Mouse (Mus musculus): ENCODE data around the gene Fbxw17. TPM values are rescaled to one million over a fixed set of nuclear protein-coding genes. Genes with fewer than 3 reads are reported as not detected.
"Not testable (repeated sequence)": the region's sequence is repeated elsewhere in the genome, so short reads cannot be mapped to it uniquely, and the experiment has no call there.

Gene Fbxw17
- polyA plus RNA-seq, 1 experiment from 2014 or later: 33.5 TPM

DNA sequence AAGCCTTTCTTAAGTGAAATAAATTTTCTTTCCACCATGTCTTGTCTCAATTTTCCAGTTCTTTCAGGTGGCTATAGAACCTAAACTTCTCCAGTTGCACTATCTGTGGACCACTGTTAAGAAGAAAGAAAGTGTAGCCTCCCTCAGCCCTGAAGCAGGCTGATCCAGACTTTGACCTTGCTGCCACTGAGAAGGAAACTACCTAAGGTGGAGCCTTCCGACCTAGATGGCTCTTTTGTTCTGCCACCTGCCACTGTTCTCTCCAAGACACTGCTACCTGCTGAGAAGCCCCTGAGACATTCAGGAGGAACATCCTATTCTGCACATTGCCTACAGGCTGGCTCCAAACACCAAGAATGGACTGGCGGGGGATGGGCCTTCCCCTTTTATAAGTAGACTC lies 42.8 kb downstream of the Fbxw17 start:
- H3K27me3 ChIP-seq; H3K4me1 ChIP-seq; ATAC-seq (ENCODE audit: insufficient number of reproducible peaks, low FRiP score, low TSS enrichment, low read depth); H3K9me3 ChIP-seq (replicated peaks); H3K4me3 ChIP-seq (replicated peaks); H3K27ac ChIP-seq (replicated peaks); H3K36me3 ChIP-seq; H3K9ac ChIP-seq; H3K4me2 ChIP-seq (replicated peaks): not testable (repeated sequence)
- WGBS: 55% methylated on average over 2 of the region's 2 CpGs

DNA sequence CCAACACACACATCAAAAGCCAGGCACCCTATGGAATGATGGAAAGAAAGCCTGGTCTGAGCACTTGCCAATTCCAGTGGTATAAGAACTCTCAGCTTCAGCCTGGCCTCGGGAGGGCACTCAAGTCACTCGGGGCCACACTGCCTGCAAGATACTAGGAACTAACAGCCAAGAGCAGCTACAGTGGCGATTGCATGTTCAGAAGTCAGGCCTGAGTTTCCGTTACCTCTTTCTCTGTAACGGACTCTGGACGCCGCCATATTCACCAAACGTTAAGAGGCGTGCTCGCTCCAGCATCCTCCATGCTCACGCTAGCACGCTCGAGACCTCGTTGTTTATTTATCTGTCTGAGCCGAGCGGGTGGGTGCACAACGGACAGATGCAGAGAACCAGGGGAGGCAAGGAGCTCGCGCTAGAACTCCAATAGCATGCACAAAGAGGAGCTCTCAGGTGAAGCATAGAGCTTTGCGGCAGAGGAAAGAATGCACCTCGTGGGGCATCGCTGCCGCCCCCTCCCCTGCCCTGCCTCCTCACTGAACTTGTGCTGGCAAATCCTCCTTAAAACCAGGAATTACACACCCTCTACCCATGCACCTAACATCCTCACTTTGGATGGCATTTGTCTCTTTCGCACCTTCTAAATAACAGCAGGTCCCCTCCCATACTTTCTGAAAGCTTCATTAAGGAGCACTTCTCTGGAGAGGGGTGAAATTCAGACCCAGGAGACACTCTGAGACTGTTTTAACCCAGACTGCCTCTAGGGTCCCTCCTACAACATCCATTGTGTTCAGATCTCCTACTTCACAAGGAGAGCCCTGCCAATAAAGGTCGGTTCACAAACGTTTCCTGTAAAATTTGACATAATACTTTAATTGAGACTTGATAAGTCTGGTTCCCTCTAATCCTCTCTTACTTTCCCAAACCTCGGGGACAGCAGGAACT lies 47.2 kb downstream of the Fbxw17 start:
- ATAC-seq (ENCODE audit: insufficient number of reproducible peaks, low FRiP score, low TSS enrichment, low read depth): no peak
- Histone ChIP-seq H3K36me3 (no peaks in the 10 kb centered on the region), H3K4me2 (replicated peaks) (peak overlapping the region; percentile 38), H3K9me3 (replicated peaks) (no peaks in the 10 kb centered on the region), H3K27me3 (no peaks in the 10 kb centered on the region), H3K9ac (no peak overlapping the region), H3K4me1 (no peaks in the 10 kb centered on the region), H3K27ac (replicated peaks) (no peak overlapping the region), H3K4me3 (replicated peaks) (0 out of 2 replicates have a peak overlapping the region, but pooled peaks have one; percentile 4)
- 39% methylated on average over 27 of the region's 27 CpGs for WGBS

DNA sequence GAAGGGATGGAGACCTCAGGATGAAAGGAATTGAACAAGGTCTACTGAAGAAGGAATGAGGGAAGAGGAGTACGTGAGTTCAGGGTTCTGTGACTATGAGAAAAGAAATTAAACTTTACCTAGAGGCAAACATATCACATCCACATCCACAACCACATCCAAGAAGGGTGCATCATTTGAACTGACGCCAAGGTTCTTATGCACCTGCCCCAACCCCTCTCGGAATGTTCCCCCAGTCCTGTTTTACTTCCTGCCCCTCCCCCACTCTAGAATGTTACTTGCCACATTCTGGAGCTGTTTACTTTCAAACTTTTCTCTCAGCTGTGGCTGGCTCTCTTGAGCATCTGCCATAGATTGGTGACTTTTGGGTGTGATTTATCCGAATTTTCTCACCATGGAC lies 49.3 kb downstream of the Fbxw17 start, which contains the start of gene Nutm2:
Gene Nutm2 (plus strand): TSS at position 301 of the 400 bp plus-strand sequence.
- Histone ChIP-seq H3K9ac (no peak within 1 kb of the TSS), H3K27me3 (no peaks in the 10 kb centered on the region), H3K9me3 (replicated peaks) (no peaks in the 10 kb centered on the region), H3K4me3 (replicated peaks) (no peak within 1 kb of the TSS), H3K4me1 (no peaks in the 10 kb centered on the region), H3K36me3 (no peaks in the 10 kb centered on the region), H3K4me2 (replicated peaks) (no peak within 1 kb of the TSS), H3K27ac (replicated peaks) (no peak within 1 kb of the TSS)
- no peak for ATAC-seq (ENCODE audit: insufficient number of reproducible peaks, low FRiP score, low TSS enrichment, low read depth)
- WGBS: 65% methylated on average over 4 of the region's 4 CpGs

Other genes with a start within 250 kb of the Fbxw17 start
- not detected in 2 replicates for gene Gm906, start 167.6 kb upstream of the Fbxw17 start, polyA plus RNA-seq (2015; fragmentation: Nextera tagmentation; extraction: Ambion mirVana)
- not detected in 2 replicates for gene Gm47429, start 26.0 kb downstream of the Fbxw17 start, polyA plus RNA-seq (2015; fragmentation: Nextera tagmentation; extraction: Ambion mirVana)
- gene Nutm2, start 49.4 kb downstream of the Fbxw17 start, polyA plus RNA-seq (2015; fragmentation: Nextera tagmentation; extraction: Ambion mirVana): not detected in 2 replicates
- gene Gm904, start 225.4 kb downstream of the Fbxw17 start, polyA plus RNA-seq (2015; fragmentation: Nextera tagmentation; extraction: Ambion mirVana): not detected in 2 replicates

Measured in embryonic facial prominence, embryonic 15.5 days (tissue).